Mouse (Mus musculus): ENCODE results near the gene Scfd2.

Scfd2 gene

DNA sequence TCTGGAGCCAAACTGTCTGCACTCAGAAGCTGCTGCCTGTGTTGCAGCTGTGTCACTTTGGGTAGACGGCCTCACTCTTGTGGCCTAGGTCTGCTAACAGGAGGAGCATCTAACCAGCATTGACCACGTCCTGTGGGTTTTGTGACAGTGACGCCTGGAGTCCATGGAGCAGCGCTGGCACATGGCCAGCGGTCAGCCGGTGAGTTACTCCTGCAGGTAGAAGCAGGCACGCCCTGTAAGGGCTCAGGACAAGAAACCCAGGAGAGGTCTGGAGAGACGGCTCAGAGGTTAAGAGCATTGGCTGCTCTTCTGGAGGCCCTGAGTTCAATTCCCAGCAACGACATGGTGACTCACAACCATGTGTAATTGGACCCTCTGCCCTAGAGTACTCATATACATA, 347.0 kb downstream of the Scfd2 start:
- no peak for DNase-seq (ENCODE audit: low read depth, low spot score)

DNA sequence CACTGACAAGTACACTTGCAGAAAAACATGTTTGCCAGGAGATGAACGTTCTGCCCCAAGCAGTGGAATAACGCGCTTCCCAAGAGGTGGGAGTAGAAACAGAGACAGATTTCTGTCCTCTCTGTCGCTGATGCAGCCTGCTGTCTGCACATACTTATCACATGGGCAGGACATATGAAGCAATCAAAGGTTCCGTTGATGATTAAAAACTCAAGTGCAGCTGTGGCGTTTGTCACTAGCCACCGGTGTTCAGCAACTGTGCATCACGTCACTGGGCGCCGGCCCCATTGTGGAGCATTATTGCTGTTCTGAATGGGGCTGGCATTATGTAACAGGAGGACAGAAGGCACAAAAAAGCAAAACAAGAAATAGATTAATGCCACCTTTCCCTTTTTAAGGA, 348.4 kb downstream of the Scfd2 start:
- no peak for DNase-seq (ENCODE audit: low read depth, low spot score)

- DNase-seq (ENCODE audit: low read depth, low spot score) = no peak
Observed at GRCm38 (mm10) chr5:74180216-74180615, 351.3 kb downstream of the Scfd2 start.

DNA sequence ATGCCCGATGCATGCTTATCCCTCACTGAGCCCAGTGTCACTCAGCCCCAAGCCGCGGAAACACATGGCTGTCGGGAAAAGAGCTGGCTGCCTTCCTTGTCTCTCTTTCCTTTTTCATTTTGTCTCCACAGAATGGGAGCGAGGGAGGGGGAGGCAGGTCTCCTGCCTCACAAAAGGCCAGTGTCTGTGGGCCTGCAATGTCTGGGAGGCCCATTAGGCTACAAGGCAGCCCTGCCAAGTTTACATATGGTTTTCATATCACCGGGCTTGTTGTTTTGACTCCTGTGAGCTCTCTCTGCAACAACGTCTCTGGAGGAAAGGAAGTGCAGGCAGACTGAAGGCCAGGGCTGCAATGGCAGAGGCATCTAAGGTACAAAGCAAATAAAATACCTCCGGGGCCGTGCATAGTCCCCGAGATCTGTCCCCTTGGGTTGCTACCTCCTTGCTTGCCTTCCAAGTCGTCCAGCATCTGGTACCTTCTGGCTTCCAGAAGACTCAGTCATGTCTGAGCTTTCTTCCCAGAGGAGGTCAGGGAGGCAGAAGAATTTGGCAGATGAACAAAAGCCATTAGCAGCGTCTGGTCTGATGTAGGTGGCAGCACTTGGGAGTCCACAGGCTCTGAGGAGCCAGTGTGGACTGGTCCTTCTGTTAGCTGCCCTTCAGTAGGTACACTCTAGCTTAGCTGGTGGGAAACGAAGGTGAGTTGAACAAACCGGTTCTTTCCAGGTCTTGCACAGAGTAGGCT, 355.9 kb downstream of the Scfd2 start:
- DNase-seq (ENCODE audit: low read depth, low spot score) = peak; percentile 32

GRCm38 (mm10) chr5:74173162-74173844, 358.3 kb downstream of the Scfd2 start:
- DNase-seq (ENCODE audit: low read depth, low spot score) = no peak

DNA sequence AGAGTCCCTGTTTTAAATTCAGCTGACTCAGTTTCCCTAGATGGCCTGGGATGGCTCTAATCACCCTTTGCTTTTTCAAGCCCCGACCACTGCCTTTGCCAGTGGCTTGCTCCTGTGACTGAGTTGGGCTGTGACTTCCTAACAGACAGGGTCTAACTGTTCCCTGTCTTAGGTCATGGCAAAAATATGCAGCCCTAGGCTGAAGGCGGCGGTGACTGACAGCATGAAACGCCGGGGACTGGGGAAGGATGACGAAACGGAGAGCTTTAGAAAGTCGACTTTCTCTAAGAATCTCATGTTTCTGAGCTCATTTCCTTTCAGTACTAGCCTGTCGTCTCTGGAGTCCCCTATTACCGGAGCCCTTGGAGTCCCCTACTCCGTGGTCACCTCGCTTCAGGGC, 359.4 kb downstream of the Scfd2 start:
- DNase-seq (ENCODE audit: low read depth, low spot score) = no peak

GRCm38 (mm10) chr5:74171768-74172167, 359.8 kb downstream of the Scfd2 start:
- no peak for DNase-seq (ENCODE audit: low read depth, low spot score)

GRCm38 (mm10) chr5:74168085-74168484, 363.5 kb downstream of the Scfd2 start:
- DNase-seq (ENCODE audit: low read depth, low spot score) = no peak

GRCm38 (mm10) chr5:74166642-74167041, 364.9 kb downstream of the Scfd2 start:
- no peak for DNase-seq (ENCODE audit: low read depth, low spot score)

DNA sequence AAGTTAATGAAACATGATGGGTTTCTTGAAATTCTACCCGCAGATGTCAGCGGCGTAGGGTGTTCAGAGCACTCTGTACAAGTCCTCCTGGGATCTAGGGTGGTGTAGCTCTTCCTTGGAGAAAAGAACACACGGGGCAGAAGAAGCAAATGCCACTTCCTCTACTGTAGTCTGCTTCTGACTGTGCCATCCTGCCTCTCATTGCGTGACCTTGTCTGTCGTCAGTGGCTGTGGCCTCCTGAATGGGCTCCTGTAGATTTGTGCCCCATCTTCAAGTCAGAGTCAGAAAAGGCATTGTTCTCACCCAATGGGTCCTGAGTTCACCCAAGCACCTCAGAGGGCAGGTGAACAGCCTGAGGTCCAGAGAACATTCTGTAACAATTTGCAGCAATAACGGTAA, 367.0 kb downstream of the Scfd2 start:
- DNase-seq (ENCODE audit: low read depth, low spot score) = no peak

DNA sequence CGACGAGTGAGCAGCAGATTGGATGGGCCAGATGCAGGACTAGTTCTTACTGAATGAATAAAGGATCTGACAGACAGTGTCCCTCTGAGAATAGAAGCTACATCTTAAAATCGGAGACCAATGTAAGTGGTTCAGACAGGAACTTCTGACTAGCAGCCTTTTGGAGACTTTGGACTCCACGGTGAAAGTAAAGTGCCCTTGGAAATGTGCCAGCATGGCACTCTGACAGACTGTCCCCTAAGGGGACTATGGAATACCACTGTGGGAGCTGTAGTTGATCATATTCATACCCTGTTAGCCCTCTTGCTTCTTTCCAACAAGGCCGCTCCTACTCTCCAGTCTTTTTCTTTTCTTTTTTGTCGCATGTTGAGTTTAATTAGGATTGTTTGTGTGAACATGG, 368.4 kb downstream of the Scfd2 start:
- DNase-seq (ENCODE audit: low read depth, low spot score) = no peak

GRCm38 (mm10) chr5:74162013-74162412, 369.5 kb downstream of the Scfd2 start:
- no peak for DNase-seq (ENCODE audit: low read depth, low spot score)

GRCm38 (mm10) chr5:74161297-74161926, 370.1 kb downstream of the Scfd2 start:
- peak; percentile 4 for DNase-seq (ENCODE audit: low read depth, low spot score)

DNA sequence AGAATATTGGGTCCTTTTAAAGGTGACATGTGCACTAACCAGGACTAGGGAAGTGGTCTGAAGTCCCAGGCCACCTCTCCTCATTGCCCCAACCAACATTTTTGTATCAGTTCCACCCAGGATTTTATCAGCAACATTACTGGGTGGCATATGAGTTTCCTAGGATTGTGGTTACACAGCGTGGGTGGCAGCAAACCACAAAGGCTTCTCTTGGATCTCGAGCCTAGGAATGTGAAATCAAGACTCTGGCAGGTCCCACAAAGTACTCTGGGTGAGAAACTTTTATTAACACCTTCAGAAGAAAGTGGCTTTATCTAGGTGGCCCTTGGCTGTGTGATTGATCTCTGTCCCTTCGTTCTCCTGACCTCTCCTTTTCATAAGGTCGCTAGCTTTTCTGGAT, 371.2 kb downstream of the Scfd2 start:
- DNase-seq (ENCODE audit: low read depth, low spot score) = no peak

- DNase-seq (ENCODE audit: low read depth, low spot score) = no peak
Observed at GRCm38 (mm10) chr5:74159906-74160305, 371.7 kb downstream of the Scfd2 start.

GRCm38 (mm10) chr5:74158929-74159632, 372.5 kb downstream of the Scfd2 start:
- no peak for DNase-seq (ENCODE audit: low read depth, low spot score)

- no peak for DNase-seq (ENCODE audit: low read depth, low spot score)
Observed at GRCm38 (mm10) chr5:74155860-74156351, 375.7 kb downstream of the Scfd2 start.
